Mouse (Mus musculus): ENCODE results near the gene Piezo1.

DNA sequence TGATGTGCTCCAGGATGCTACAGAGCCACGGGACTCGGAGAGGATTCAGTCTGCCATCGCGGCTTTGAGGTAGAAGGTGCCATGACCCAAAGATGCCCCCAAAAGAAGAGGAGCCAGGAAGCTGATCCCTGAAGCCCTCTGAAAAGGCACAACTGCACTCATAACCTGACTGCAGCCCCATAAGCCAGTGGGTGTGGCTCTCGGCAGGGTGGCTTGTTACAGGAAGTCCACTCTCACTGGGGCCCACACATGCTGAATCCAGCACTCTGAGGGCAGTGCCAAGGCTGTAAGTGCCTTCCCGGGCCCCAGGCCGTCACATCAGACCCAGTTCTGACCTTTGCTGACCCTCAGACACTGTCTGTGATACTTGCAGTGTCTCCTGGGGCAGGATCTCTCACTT lies 38.7 kb downstream of the Piezo1 start:
- TF ChIP-seq EP300 (IDR thresholded peaks at IDR 0.05; ENCODE audit: low read depth) (no peak), CTCF (IDR thresholded peaks at IDR 0.05; ENCODE audit: low read depth) (no peak)
